ENCODE assay signal across 8 mouse cellular contexts in the genomic region with DNA sequence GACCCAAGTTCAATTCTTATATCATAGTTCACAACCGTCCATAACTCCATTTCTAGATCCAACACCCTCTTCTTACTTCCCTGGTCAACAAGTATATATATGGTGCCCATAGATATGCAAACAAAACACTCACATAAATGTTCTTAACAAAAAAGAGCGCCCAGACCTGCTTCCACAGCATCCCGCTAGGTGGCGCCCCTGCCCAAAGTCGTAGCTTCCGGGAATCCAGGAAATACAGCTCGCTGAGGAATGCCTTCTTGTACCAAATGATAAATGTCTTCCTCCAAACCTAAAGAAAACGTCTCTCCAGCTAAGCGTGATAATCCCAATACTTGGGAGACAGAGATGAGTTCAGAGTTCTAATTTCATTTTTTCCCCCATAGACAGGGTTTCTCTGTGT. TPM values are rescaled to one million over a fixed set of nuclear protein-coding genes. Genes with fewer than 3 reads are reported as not detected.
A peak's percentile ranks its signal among the peaks of the same experiment; 100 is the strongest.
DNase-seq lines count a peak whose midpoint lies in the region; ATAC-seq and TF ChIP-seq lines count a peak whose summit lies in the region.

No protein-coding gene starts in this region.

- 7% methylated on average over 9 of the region's 9 CpGs for WGBS in forebrain, embryonic 14.5 days

- no peak for ATAC-seq in forebrain, embryonic 14.5 days

- no peak overlapping the region for H3K9ac ChIP-seq in ES-E14 (ENCODE audit: insufficient read depth, low read depth, low read length, poor library complexity, severe bottlenecking)
- H3K9ac ChIP-seq in forebrain, embryonic 14.5 days (ENCODE audit: low read length), result no peak overlapping the region

- peak overlapping the region; percentile 35 for H3K4me2 ChIP-seq in forebrain, embryonic 14.5 days (ENCODE audit: low read length)

- in situ Hi-C loops in ES-E14 (cut with MboI; ENCODE audit: low sequenced_read_pairs in 2 of 2, unreplicated experiment in 2 of 2), result loop anchor here (5.0 kb wide), 1 partner anchor 108 kb away; no protein-coding TSS in a partner anchor

- no peaks in the 10 kb centered on the region for H3K36me3 ChIP-seq in ES-E14 (ENCODE audit: control insufficient read depth, insufficient read depth, low read length, poor library complexity, severe bottlenecking)
- H3K36me3 ChIP-seq in forebrain, embryonic 14.5 days (ENCODE audit: control insufficient read depth, insufficient read depth, low read length), result no peaks in the 10 kb centered on the region

- peak overlapping the region in 1 of 2 experiments; percentile 52; a peak in 2 of 4 replicates for H3K4me3 ChIP-seq in ES-E14 (ENCODE audit: insufficient read depth in 1 of 2, low read depth in 1 of 2, low read length in 2 of 2, poor library complexity in 1 of 2, severe bottlenecking in 1 of 2)
- no peak overlapping the region for H3K4me3 ChIP-seq in forebrain, embryonic 14.5 days (ENCODE audit: low read depth, low read length)
- H3K4me3 ChIP-seq in layer of hippocampus, adult 2 months, result no peak overlapping the region; the same call in 1 of the 2 replicates

- no peak overlapping the region for H3K27ac ChIP-seq in ES-E14 (ENCODE audit: insufficient read depth, low read depth, low read length, poor library complexity, severe bottlenecking)
- H3K27ac ChIP-seq in forebrain, embryonic 14.5 days (ENCODE audit: low read depth, low read length), result no peak overlapping the region
- H3K27ac ChIP-seq in layer of hippocampus, adult 2 months, result peak overlapping the region; percentile 49; the same call in 1 of the 2 replicates

- peak; percentile 92 for TF ChIP-seq CTCF in layer of hippocampus, adult 2 months (conservative IDR thresholded peaks at IDR 0.05)

- no peaks in the 10 kb centered on the region for H3K27me3 ChIP-seq in forebrain, embryonic 14.5 days (replicated peaks; ENCODE audit: control insufficient read depth, insufficient read depth, low read length)

- H3K4me1 ChIP-seq in ES-E14 (ENCODE audit: control insufficient read depth in 2 of 2, insufficient read depth in 2 of 2, low read length in 2 of 2, poor library complexity in 1 of 2), result peaks cover 0 to 3% of the 10 kb centered on the region in 2 experiments; a peak in 1 of 4 replicates
- peaks cover 6% of the 10 kb centered on the region; the same call in 1 of the 2 replicates for H3K4me1 ChIP-seq in forebrain, embryonic 14.5 days (ENCODE audit: control insufficient read depth, insufficient read depth, low read length)

- intact Hi-C loops in heart, postnatal 25 days (cut with DNase I), result loop anchor here (1.0 kb wide), 1 partner anchor 31 kb away; no protein-coding TSS in a partner anchor

- peak; percentile 79 for DNase-seq in ES-E14 (ENCODE audit: low read depth, low spot score)
- peak; percentile 79 for DNase-seq in c-Kit-positive CD71-positive TER-119-negative erythroid progenitor cells, embryonic 14.5 days (ENCODE audit: low read depth)
- peak; percentile 83 for DNase-seq in forebrain, embryonic 14.5 days (ENCODE audit: low spot score)
- DNase-seq in heart, postnatal 25 days (ENCODE audit: low spot score), result peak; percentile 60
- peak; percentile 78 to 88 for DNase-seq in layer of hippocampus, adult 2 months (ENCODE audit: low spot score in 2 of 2)
- DNase-seq in lung, postnatal 10 days, result peak; percentile 91
- DNase-seq in retina, postnatal 7 days (ENCODE audit: low read depth, low spot score), result peak; percentile 59
- peak; percentile 64 to 72 for DNase-seq in urinary bladder, adult 18-20 months (ENCODE audit: low spot score in 2 of 2)

- no peaks in the 10 kb centered on the region for H3K9me3 ChIP-seq in ES-E14 (ENCODE audit: control insufficient read depth, insufficient read depth, low read depth, low read length)
- no peaks in the 10 kb centered on the region for H3K9me3 ChIP-seq in forebrain, embryonic 14.5 days (replicated peaks; ENCODE audit: control insufficient read depth, low read length)

TF ChIP-seq in ES-E14, 5 proteins besides CTCF, POLR2A, EP300 and RAD21:
- no peak; the same call in 1 of the 2 replicates for TF ChIP-seq ZC3H11A (IDR thresholded peaks at IDR 0.05; ENCODE audit: borderline replicate concordance, low read depth, low read length)
- no peak for TF ChIP-seq ZNF384 (IDR thresholded peaks at IDR 0.05; ENCODE audit: low read depth, low read length)
- TF ChIP-seq CHD2 (IDR thresholded peaks at IDR 0.05; ENCODE audit: low read depth, low read length), result no peak
- no peak for TF ChIP-seq MAFK (IDR thresholded peaks at IDR 0.05; ENCODE audit: insufficient read depth, low read depth, low read length)
- no peak for TF ChIP-seq HCFC1 (IDR thresholded peaks at IDR 0.05; ENCODE audit: borderline replicate concordance, insufficient read depth, low read length)

RNA-seq across cellular contexts. Expression of a gene that starts 9.0 kb away (rescaled TPM):
- 41.8 and 58.4 TPM in 2 replicates for total RNA-seq in ES-E14 (2012; rRNA removed)
- polyA plus RNA-seq in forebrain, embryonic 14.5 days (2014; fragmentation: Nextera tagmentation; extraction: Ambion mirVana), result 6.0 and 6.3 TPM in 2 replicates
- total RNA-seq in heart, postnatal 25 days (2021), result 1 to 10 TPM; 6.5 to 8.7 TPM
- 1 to 10 TPM; 2.5 to 2.8 TPM for total RNA-seq in layer of hippocampus, adult 2 months (2021)

RNA-seq across cellular contexts. Expression of a gene that starts 13.7 kb away (rescaled TPM):
- total RNA-seq in ES-E14 (2012; rRNA removed), result not detected in 2 replicates
- polyA plus RNA-seq in forebrain, embryonic 14.5 days (2014; fragmentation: Nextera tagmentation; extraction: Ambion mirVana), result 0.60 TPM in 1 of 2 replicates, not detected in the other
- total RNA-seq in heart, postnatal 25 days (2021), result not detected
- total RNA-seq in layer of hippocampus, adult 2 months (2021), result under 1 TPM; 0.49 to 0.56 TPM
